Mouse (Mus musculus): ENCODE results near the gene Ip6k1.

Ip6k1 gene

GRCm38 (mm10) chr9:108001922-108002770, at the start of gene Ip6k1:
Gene Ip6k1, plus strand, starts transcription at chr9:108002501.
- peak; percentile 99 for ATAC-seq (ENCODE audit: insufficient number of reproducible peaks, low FRiP score, low TSS enrichment)

GRCm38 (mm10) chr9:107955613-107956289, 46.5 kb upstream of the Ip6k1 start:
- ATAC-seq (ENCODE audit: insufficient number of reproducible peaks, low FRiP score, low TSS enrichment): no peak

GRCm38 (mm10) chr9:107957141-107957540, 45.2 kb upstream of the Ip6k1 start:
- no peak for ATAC-seq (ENCODE audit: insufficient number of reproducible peaks, low FRiP score, low TSS enrichment)

GRCm38 (mm10) chr9:107959896-107960295, 42.4 kb upstream of the Ip6k1 start:
- no peak for ATAC-seq (ENCODE audit: insufficient number of reproducible peaks, low FRiP score, low TSS enrichment)

- no peak for ATAC-seq (ENCODE audit: insufficient number of reproducible peaks, low FRiP score, low TSS enrichment)
These were observed 41.4 kb upstream of the Ip6k1 start for GRCm38 (mm10) chr9:107960928-107961327.

GRCm38 (mm10) chr9:107961351-107961762, 40.9 kb upstream of the Ip6k1 start:
- no peak for ATAC-seq (ENCODE audit: insufficient number of reproducible peaks, low FRiP score, low TSS enrichment)

GRCm38 (mm10) chr9:107961881-107962280, 40.4 kb upstream of the Ip6k1 start:
- ATAC-seq (ENCODE audit: insufficient number of reproducible peaks, low FRiP score, low TSS enrichment): no peak

- ATAC-seq (ENCODE audit: insufficient number of reproducible peaks, low FRiP score, low TSS enrichment): no peak
These were observed 39.4 kb upstream of the Ip6k1 start for GRCm38 (mm10) chr9:107962916-107963315.

- ATAC-seq (ENCODE audit: insufficient number of reproducible peaks, low FRiP score, low TSS enrichment): 0 out of 2 replicates have a peak, but pooled peaks have one; percentile 58
These were observed 38.6 kb upstream of the Ip6k1 start for GRCm38 (mm10) chr9:107963700-107964099.

- no peak for ATAC-seq (ENCODE audit: insufficient number of reproducible peaks, low FRiP score, low TSS enrichment)
These were observed 37.6 kb upstream of the Ip6k1 start for GRCm38 (mm10) chr9:107964681-107965080.

- ATAC-seq (ENCODE audit: insufficient number of reproducible peaks, low FRiP score, low TSS enrichment): no peak
These were observed 35.6 kb upstream of the Ip6k1 start for GRCm38 (mm10) chr9:107966676-107967075.

- ATAC-seq (ENCODE audit: insufficient number of reproducible peaks, low FRiP score, low TSS enrichment): no peak
These were observed 34.9 kb upstream of the Ip6k1 start for GRCm38 (mm10) chr9:107967437-107967836.

- no peak for ATAC-seq (ENCODE audit: insufficient number of reproducible peaks, low FRiP score, low TSS enrichment)
These were observed 33.8 kb upstream of the Ip6k1 start for GRCm38 (mm10) chr9:107968531-107968930.

GRCm38 (mm10) chr9:107970311-107970710, 32.0 kb upstream of the Ip6k1 start:
- ATAC-seq (ENCODE audit: insufficient number of reproducible peaks, low FRiP score, low TSS enrichment): no peak

- ATAC-seq (ENCODE audit: insufficient number of reproducible peaks, low FRiP score, low TSS enrichment): no peak
These were observed 30.4 kb upstream of the Ip6k1 start for GRCm38 (mm10) chr9:107971690-107972541.

- ATAC-seq (ENCODE audit: insufficient number of reproducible peaks, low FRiP score, low TSS enrichment): no peak
These were observed 27.7 kb upstream of the Ip6k1 start for GRCm38 (mm10) chr9:107974491-107975171.

GRCm38 (mm10) chr9:107975399-107976386, 26.6 kb upstream of the Ip6k1 start, which contains the start of gene Uba7:
Gene Uba7, plus strand, starts transcription at chr9:107975505.
- no peak for ATAC-seq (ENCODE audit: insufficient number of reproducible peaks, low FRiP score, low TSS enrichment)

GRCm38 (mm10) chr9:107978815-107979214, 23.5 kb upstream of the Ip6k1 start:
- ATAC-seq (ENCODE audit: insufficient number of reproducible peaks, low FRiP score, low TSS enrichment): no peak

All from cerebellum, adult (tissue).